Mouse (Mus musculus) embryonic facial prominence, embryonic 15.5 days (tissue): ENCODE measurements around the gene Creg1. TPM values are rescaled to one million over a fixed set of nuclear protein-coding genes. Genes with fewer than 3 reads are reported as not detected.

ENCODE experiments used
- ATAC-seq: fragments of 200-750 bp; cut with Nextera tagmentation; 2 replicates; pipeline ENCODE4 v1.8.0; 2017; ENCODE audit warnings: low read depth, moderate TSS enrichment; ENCODE audit not compliant: insufficient number of reproducible peaks, low FRiP score, low TSS enrichment
- H3K27ac ChIP-seq: fragments of 300-500 bp; sonication (generic); replicated peaks from 2 replicates; pipeline ENCODE4 v1.5.1; 2015; ENCODE audit warnings: mild to moderate bottlenecking, inconsistent platforms
- H3K27me3 ChIP-seq: fragments of 300-500 bp; sonication (generic); 2 replicates; pipeline ENCODE4 v1.6.1; 2015; ENCODE audit warnings: inconsistent platforms
- H3K36me3 ChIP-seq: fragments of 300-500 bp; sonication (generic); 2 replicates; pipeline ENCODE4 v1.6.1; 2015; ENCODE audit warnings: mild to moderate bottlenecking, inconsistent platforms
- H3K4me1 ChIP-seq: fragments of 300-500 bp; sonication (generic); 2 replicates; pipeline ENCODE4 v1.6.1; 2015; ENCODE audit warnings: inconsistent platforms
- H3K4me2 ChIP-seq: fragments of 300-500 bp; sonication (generic); replicated peaks from 2 replicates; pipeline ENCODE4 v1.6.1; 2015; ENCODE audit warnings: mild to moderate bottlenecking, inconsistent platforms
- H3K4me3 ChIP-seq: fragments of 300-500 bp; sonication (generic); replicated peaks from 2 replicates; pipeline ENCODE4 v1.5.1; 2015; ENCODE audit warnings: mild to moderate bottlenecking, inconsistent platforms
- H3K9ac ChIP-seq: fragments of 300-500 bp; sonication (generic); 2 replicates; pipeline ENCODE4 v1.6.1; 2015; ENCODE audit warnings: inconsistent platforms
- H3K9me3 ChIP-seq: fragments of 300-500 bp; sonication (generic); replicated peaks from 2 replicates; pipeline ENCODE4 v1.6.1; 2016; ENCODE audit warnings: inconsistent platforms
- WGBS: fragments of 180-500 bp; shearing (Covaris S2); methylation state at CpG from one replicate; pipeline ENCODE4 v1.1.7; 2015; 5-methylcytosine and 5-hydroxymethylcytosine counted together
- polyA plus RNA-seq: library from polyadenylated mRNA; unstranded; fragments of >200 nt; fragmentation: Nextera tagmentation; extraction: Ambion mirVana; gene quantifications from 2 replicates; pipeline ENCODE4 v1.2.1, GENCODE M21; 2015

The Creg1 gene
- polyA plus RNA-seq, 1 experiment from 2014 or later: 62.8 TPM

GRCm38 (mm10) chr1:165789066-165789660 is 25.6 kb downstream of the Creg1 start:
- 84% methylated on average over 17 of the region's 17 CpGs for WGBS

GRCm38 (mm10) chr1:165789963-165790362 is 26.4 kb downstream of the Creg1 start:
- no peaks in the 10 kb centered on the region for H3K9me3 ChIP-seq
- no peaks in the 10 kb centered on the region for H3K36me3 ChIP-seq
- no peak overlapping the region for H3K4me3 ChIP-seq
- ATAC-seq: no peak
- peaks cover 31% of the 10 kb centered on the region for H3K27me3 ChIP-seq
- WGBS: 82% methylated on average over 6 of the region's 6 CpGs
- H3K9ac ChIP-seq: no peak overlapping the region
- H3K27ac ChIP-seq: no peak overlapping the region
- H3K4me2 ChIP-seq: no peak overlapping the region
- H3K4me1 ChIP-seq: peaks cover 3% of the 10 kb centered on the region; the same call in 1 of the 2 replicates

More at GRCm38 (mm10) chr1:165789066-165789660, 25.6 kb downstream of the Creg1 start:
- no peak for ATAC-seq
- peaks cover 31% of the 10 kb centered on the region for H3K27me3 ChIP-seq
- H3K9ac ChIP-seq: no peak overlapping the region
- no peak overlapping the region for H3K27ac ChIP-seq
- H3K4me2 ChIP-seq: no peak overlapping the region
- H3K36me3 ChIP-seq: no peaks in the 10 kb centered on the region
- H3K4me1 ChIP-seq: peaks cover 3% of the 10 kb centered on the region; the same call in 1 of the 2 replicates
- H3K4me3 ChIP-seq: no peak overlapping the region
- no peaks in the 10 kb centered on the region for H3K9me3 ChIP-seq

DNA sequence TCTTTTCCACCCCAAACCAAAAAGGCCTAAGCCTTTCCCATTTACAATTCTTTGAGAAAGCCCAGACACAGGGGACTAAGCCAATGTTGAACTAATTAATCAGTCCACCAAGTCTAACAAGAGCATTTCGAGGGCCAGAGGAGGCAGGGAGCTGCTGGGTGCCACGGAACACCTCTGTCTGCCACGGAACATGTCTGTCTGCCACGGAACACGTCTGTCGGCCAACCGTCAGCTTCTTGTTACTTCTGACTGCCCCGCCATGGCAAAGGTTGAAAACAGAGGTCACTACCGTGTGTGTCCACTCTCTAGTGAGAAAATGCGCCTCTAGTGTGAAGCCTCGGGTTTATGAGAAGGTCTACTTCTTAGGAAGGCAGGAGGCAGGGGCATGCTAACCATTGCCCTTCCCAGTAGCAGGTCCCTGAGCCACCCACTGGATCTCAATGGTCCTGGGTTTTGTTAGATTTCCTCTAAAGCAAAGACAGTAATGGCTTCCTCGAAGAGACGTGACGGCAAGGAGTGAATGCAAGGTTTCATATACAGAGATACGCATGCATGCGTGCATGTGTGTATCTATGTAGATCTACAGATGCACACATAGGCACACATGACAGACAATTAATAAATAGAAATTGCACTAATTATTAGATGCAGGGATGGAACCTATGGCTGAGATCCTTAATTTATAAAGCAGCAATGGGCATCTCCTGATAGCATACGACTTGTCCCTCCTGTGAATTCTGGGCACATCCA is 27.1 kb downstream of the Creg1 start:
- 88% methylated on average over 17 of the region's 17 CpGs for WGBS
- no peaks in the 10 kb centered on the region for H3K36me3 ChIP-seq
- no peaks in the 10 kb centered on the region for H3K9me3 ChIP-seq
- no peak overlapping the region for H3K9ac ChIP-seq
- no peak overlapping the region for H3K4me2 ChIP-seq
- ATAC-seq: no peak
- no peak overlapping the region for H3K4me3 ChIP-seq
- H3K27me3 ChIP-seq: peaks cover 33% of the 10 kb centered on the region
- peaks cover 3% of the 10 kb centered on the region; the same call in 1 of the 2 replicates for H3K4me1 ChIP-seq
- H3K27ac ChIP-seq: no peak overlapping the region

GRCm38 (mm10) chr1:165791411-165791810 is 27.9 kb downstream of the Creg1 start:
- H3K4me3 ChIP-seq: no peak overlapping the region
- peaks cover 2% of the 10 kb centered on the region; the same call in 1 of the 2 replicates for H3K4me1 ChIP-seq
- H3K27ac ChIP-seq: no peak overlapping the region
- WGBS: 82% methylated on average over 9 of the region's 9 CpGs
- H3K9me3 ChIP-seq: no peaks in the 10 kb centered on the region
- no peak overlapping the region for H3K9ac ChIP-seq
- H3K4me2 ChIP-seq: no peak overlapping the region
- no peak for ATAC-seq
- no peaks in the 10 kb centered on the region for H3K36me3 ChIP-seq
- peaks cover 36% of the 10 kb centered on the region for H3K27me3 ChIP-seq

DNA sequence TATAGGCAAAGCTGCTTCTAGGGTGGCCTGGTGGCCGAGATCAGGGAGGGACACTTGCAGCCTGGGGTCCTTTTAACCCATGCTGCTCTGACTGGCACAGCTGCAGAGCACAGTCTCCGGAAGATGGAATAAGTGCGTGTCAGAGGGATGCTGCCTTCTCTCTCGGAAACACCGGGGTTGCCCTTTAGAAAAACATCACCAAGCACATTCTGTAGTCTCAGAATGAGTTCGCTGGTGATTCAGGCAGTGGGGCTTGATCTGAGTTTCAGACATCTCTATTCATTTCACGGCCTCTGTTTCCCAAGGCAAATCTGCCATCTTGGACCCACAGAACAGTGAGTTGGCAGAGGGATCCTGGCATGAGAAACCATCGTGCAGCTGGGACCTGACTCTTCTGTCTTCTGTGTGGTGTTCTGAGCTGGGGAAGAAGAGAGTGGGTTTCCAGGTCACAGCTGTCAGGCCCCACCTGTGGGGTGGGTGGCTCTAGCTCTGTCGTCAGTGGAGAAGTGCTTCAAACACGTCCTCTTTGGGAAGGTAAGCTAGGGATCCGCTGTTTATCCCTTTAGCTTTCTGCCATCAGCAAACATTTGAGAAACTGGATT is 38.3 kb downstream of the Creg1 start:
- H3K4me3 ChIP-seq: no peak overlapping the region
- WGBS: 82% methylated on average over 11 of the region's 11 CpGs
- H3K4me1 ChIP-seq: no peaks in the 10 kb centered on the region
- no peak overlapping the region for H3K4me2 ChIP-seq
- no peaks in the 10 kb centered on the region for H3K9me3 ChIP-seq
- H3K9ac ChIP-seq: no peak overlapping the region
- no peaks in the 10 kb centered on the region; the same call in 1 of the 2 replicates for H3K27me3 ChIP-seq
- no peak overlapping the region for H3K27ac ChIP-seq
- no peaks in the 10 kb centered on the region for H3K36me3 ChIP-seq
- ATAC-seq: no peak

- Histone ChIP-seq H3K9ac (no peak overlapping the region), H3K9me3 (no peaks in the 10 kb centered on the region), H3K36me3 (no peaks in the 10 kb centered on the region), H3K27ac (no peak overlapping the region), H3K27me3 (no peaks in the 10 kb centered on the region; the same call in 1 of the 2 replicates), H3K4me1 (no peaks in the 10 kb centered on the region), H3K4me3 (no peak overlapping the region), H3K4me2 (no peak overlapping the region)
- 81% methylated on average over 5 of the region's 5 CpGs for WGBS
- ATAC-seq: no peak
Measured at GRCm38 (mm10) chr1:165803107-165803506, 39.6 kb downstream of the Creg1 start.

GRCm38 (mm10) chr1:165804133-165804532 is 40.6 kb downstream of the Creg1 start:
- no peak overlapping the region for H3K9ac ChIP-seq

GRCm38 (mm10) chr1:165810633-165811032 is 47.1 kb downstream of the Creg1 start:
- ATAC-seq: no peak; the same call in 1 of the 2 replicates
- H3K27me3 ChIP-seq: peaks cover 13% of the 10 kb centered on the region; the same call in 1 of the 2 replicates
- no peak overlapping the region for H3K4me3 ChIP-seq
- H3K9ac ChIP-seq: no peak overlapping the region
- no peaks in the 10 kb centered on the region for H3K36me3 ChIP-seq
- no peak overlapping the region for H3K27ac ChIP-seq
- no peak overlapping the region for H3K4me2 ChIP-seq
- 50% methylated on average over 2 of the region's 2 CpGs for WGBS
- H3K9me3 ChIP-seq: no peaks in the 10 kb centered on the region
- peaks cover 19% of the 10 kb centered on the region for H3K4me1 ChIP-seq

More at GRCm38 (mm10) chr1:165804133-165804532, 40.6 kb downstream of the Creg1 start:
- H3K36me3 ChIP-seq: no peaks in the 10 kb centered on the region
- no peak overlapping the region for H3K4me2 ChIP-seq
- H3K4me1 ChIP-seq: no peaks in the 10 kb centered on the region
- H3K27ac ChIP-seq: no peak overlapping the region
- H3K4me3 ChIP-seq: no peak overlapping the region
- ATAC-seq: no peak
- H3K9me3 ChIP-seq: no peaks in the 10 kb centered on the region
- no peaks in the 10 kb centered on the region for H3K27me3 ChIP-seq
- WGBS: 77% methylated on average over 4 of the region's 4 CpGs

GRCm38 (mm10) chr1:165811170-165811569 is 47.6 kb downstream of the Creg1 start:
- WGBS: 76% methylated on average over 5 of the region's 5 CpGs
- H3K9me3 ChIP-seq: no peaks in the 10 kb centered on the region
- peaks cover 19% of the 10 kb centered on the region for H3K4me1 ChIP-seq
- no peak overlapping the region for H3K4me2 ChIP-seq
- no peaks in the 10 kb centered on the region for H3K36me3 ChIP-seq
- peaks cover 13% of the 10 kb centered on the region for H3K27me3 ChIP-seq
- no peak overlapping the region for H3K4me3 ChIP-seq
- ATAC-seq: no peak
- no peak overlapping the region for H3K9ac ChIP-seq
- no peak overlapping the region for H3K27ac ChIP-seq

- Histone ChIP-seq H3K27ac (no peak overlapping the region), H3K4me1 (peaks cover 19% of the 10 kb centered on the region), H3K36me3 (no peaks in the 10 kb centered on the region), H3K9ac (no peak overlapping the region), H3K9me3 (no peaks in the 10 kb centered on the region), H3K4me3 (no peak overlapping the region), H3K27me3 (peaks cover 25% of the 10 kb centered on the region), H3K4me2 (no peak overlapping the region)
- no peak for ATAC-seq
- 67% methylated on average over 3 of the region's 3 CpGs for WGBS
Measured at GRCm38 (mm10) chr1:165812775-165813174, 49.2 kb downstream of the Creg1 start.

GRCm38 (mm10) chr1:165814116-165814515 is 50.6 kb downstream of the Creg1 start:
- 24% methylated on average over 7 of the region's 7 CpGs for WGBS
- Histone ChIP-seq H3K4me1 (peaks cover 19% of the 10 kb centered on the region), H3K27me3 (peaks cover 31% of the 10 kb centered on the region), H3K27ac (no peak overlapping the region), H3K4me3 (no peak overlapping the region), H3K9me3 (no peaks in the 10 kb centered on the region), H3K9ac (no peak overlapping the region), H3K36me3 (no peaks in the 10 kb centered on the region), H3K4me2 (no peak overlapping the region; the same call in 1 of the 2 replicates)
- ATAC-seq: no peak
